Mouse (Mus musculus) embryonic facial prominence, embryonic 10.5 days (tissue): ENCODE data around the gene Eml2. TPM values are rescaled to one million over a fixed set of nuclear protein-coding genes. Genes with fewer than 3 reads are reported as not detected.

Experiments used
- DNase-seq: peaks from one replicate; pipeline ENCODE4 v3.0.0-alpha.2; 2017; ENCODE audit warnings: low spot score
- H3K27ac ChIP-seq: fragments of 300-500 bp; sonication (generic); replicated peaks from 2 replicates; pipeline ENCODE4 v1.5.1; 2016; ENCODE audit warnings: mild to moderate bottlenecking
- H3K27me3 ChIP-seq: fragments of 300-500 bp; sonication (generic); replicated peaks from 2 replicates; pipeline ENCODE4 v1.6.1; 2016; ENCODE audit warnings: low read depth, mild to moderate bottlenecking; ENCODE audit not compliant: poor library complexity, severe bottlenecking
- H3K36me3 ChIP-seq: fragments of 300-500 bp; sonication (generic); replicated peaks from 2 replicates; pipeline ENCODE4 v1.6.1; 2016; ENCODE audit warnings: mild to moderate bottlenecking, moderate library complexity
- H3K4me1 ChIP-seq: fragments of 300-500 bp; sonication (generic); 2 replicates; pipeline ENCODE4 v1.6.1; 2016
- H3K4me3 ChIP-seq: fragments of 300-500 bp; sonication (generic); 2 replicates; pipeline ENCODE4 v1.5.1; 2016; ENCODE audit warnings: mild to moderate bottlenecking, moderate library complexity
- H3K9me3 ChIP-seq: fragments of 300-500 bp; sonication (generic); 2 replicates; pipeline ENCODE4 v1.6.1; 2016; ENCODE audit warnings: mild to moderate bottlenecking
- WGBS: fragments of 180-500 bp; shearing (Covaris S2); methylation state at CpG from one replicate; pipeline ENCODE4 v1.1.7; 2016; 5-methylcytosine and 5-hydroxymethylcytosine counted together
- polyA plus RNA-seq: library from polyadenylated mRNA; unstranded; fragments of >200 nt; fragmentation: Nextera tagmentation; extraction: Ambion mirVana; gene quantifications from 2 replicates; pipeline ENCODE4 v1.2.1, GENCODE M21; 2016

Gene Eml2
- polyA plus RNA-seq, 1 experiment from 2014 or later = 5.2 TPM

DNA sequence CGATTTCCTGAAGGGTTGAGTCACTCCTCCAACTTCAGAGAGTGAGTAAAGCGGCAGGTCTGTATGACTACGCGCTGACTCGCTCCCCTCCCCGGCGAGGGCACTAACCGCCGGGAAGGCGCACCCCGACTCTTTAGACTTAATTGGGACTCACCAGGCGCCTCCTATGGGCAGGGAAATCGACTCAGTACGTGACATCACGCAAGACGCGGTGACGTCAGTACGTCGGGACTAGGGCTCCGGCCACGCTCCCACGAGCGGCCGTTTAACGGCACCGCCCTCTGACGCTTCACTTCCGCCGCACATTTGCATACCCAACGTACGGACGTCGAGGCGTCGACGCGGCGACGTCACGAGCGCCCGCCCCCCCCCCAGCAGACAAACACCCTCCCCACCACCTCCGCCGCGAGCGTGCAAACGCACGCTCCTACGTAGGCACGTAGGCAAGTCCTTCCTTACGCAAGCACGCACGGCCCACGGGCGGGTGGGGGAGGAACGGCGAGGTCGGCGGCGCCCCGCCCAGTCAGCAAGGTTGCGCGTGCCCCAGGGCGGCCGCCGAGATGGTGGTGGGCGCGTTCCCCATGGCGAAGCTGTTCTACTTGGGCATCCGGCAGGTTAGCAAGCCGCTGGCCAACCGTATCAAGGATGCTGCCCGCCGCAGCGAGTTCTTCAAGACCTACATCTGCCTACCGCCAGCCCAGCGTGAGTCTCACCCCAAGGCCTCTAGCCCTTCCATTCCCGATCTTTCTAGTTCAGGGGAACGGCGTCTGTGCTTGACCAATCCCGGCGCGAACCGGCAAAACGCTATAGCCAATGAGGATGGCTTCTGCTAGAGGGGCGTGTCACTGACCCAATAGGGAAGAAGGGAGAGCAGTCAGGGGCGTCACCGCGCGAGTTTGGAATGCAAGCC lies 51.9 kb downstream of the Eml2 start, which contains the start of gene Opa3:
Gene Opa3 (plus strand): TSS at position 452 of the 910 bp plus-strand sequence.
- H3K36me3 ChIP-seq = peaks cover 42% of the 10 kb centered on the region
- peak within 1 kb of the TSS; percentile 97 for H3K27ac ChIP-seq
- H3K9me3 ChIP-seq = no peaks in the 10 kb centered on the region
- WGBS = under 1% methylated on average over 91 of the region's 91 CpGs
- H3K4me1 ChIP-seq = peaks cover 23% of the 10 kb centered on the region
- H3K4me3 ChIP-seq = peak within 1 kb of the TSS; percentile 74
- no peaks in the 10 kb centered on the region for H3K27me3 ChIP-seq
- peak; percentile 100 for DNase-seq

- DNase-seq = no peak
- peak overlapping the region; percentile 74 for H3K4me3 ChIP-seq
- H3K9me3 ChIP-seq = no peaks in the 10 kb centered on the region
- no peaks in the 10 kb centered on the region for H3K27me3 ChIP-seq
- H3K4me1 ChIP-seq = peaks cover 23% of the 10 kb centered on the region
- under 1% methylated on average over 14 of the region's 14 CpGs for WGBS
- H3K36me3 ChIP-seq = peaks cover 48% of the 10 kb centered on the region
- peak overlapping the region; percentile 97 for H3K27ac ChIP-seq
These were observed 52.5 kb downstream of the Eml2 start for GRCm38 (mm10) chr7:19228793-19229148.

GRCm38 (mm10) chr7:19229404-19229803 lies 53.2 kb downstream of the Eml2 start:
- Histone ChIP-seq H3K4me3 (peak overlapping the region; percentile 74), H3K9me3 (no peaks in the 10 kb centered on the region), H3K36me3 (peaks cover 53% of the 10 kb centered on the region), H3K27me3 (no peaks in the 10 kb centered on the region), H3K27ac (peak overlapping the region; percentile 97), H3K4me1 (peaks cover 23% of the 10 kb centered on the region)
- 55% methylated on average over 5 of the region's 5 CpGs for WGBS
- DNase-seq = no peak

DNA sequence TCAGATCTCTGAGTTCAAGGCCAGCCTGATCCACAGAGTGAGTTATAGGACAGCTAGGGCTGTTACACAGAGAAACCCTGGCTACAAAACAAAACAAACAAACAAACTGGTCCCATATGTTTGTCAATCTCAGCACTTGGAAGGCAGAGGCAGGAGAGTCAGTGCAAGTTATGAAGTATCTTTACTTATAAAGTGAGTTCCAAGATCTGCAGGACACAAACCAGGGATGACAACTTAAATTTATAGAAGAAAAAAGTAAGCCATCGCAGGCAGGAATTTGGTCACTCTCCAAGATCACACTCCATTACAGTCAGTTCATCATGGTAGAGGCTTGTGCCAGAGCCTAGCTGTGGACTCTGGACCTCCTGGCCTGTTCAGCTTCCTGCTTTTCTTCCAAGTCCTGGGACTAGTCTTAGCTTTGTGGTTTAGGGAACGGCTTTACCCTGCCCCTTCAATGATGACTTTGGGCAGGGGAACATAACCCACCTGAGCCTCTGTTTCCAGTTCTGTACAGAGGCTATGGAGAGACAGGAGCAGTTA lies 53.9 kb downstream of the Eml2 start:
- Histone ChIP-seq H3K27ac (no peak overlapping the region), H3K4me3 (peak overlapping the region; percentile 74; the same call in 1 of the 2 replicates), H3K27me3 (no peaks in the 10 kb centered on the region), H3K36me3 (peaks cover 53% of the 10 kb centered on the region), H3K4me1 (peaks cover 23% of the 10 kb centered on the region), H3K9me3 (no peaks in the 10 kb centered on the region)
- WGBS = 95% methylated on average over 2 of the region's 2 CpGs
- DNase-seq = no peak

DNA sequence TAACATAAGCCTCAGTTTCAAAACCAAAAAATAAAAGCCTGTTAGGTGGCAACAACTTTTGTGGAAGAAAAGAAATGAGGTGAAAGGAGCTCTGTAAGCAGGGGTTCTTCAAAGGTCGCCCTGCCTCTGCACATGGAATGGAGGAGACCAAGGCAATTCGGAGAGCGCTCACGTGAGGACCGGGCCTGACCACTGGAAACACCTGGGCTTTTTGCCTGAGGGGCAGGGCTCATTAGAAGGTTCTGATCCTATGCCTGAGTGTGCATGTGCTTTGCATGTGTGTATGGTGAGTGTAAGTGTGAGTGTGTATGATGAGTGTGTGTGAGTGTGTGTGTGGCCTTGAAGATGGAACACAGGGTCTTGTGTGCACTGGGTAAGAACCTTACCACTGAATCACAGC lies 54.7 kb downstream of the Eml2 start:
- Histone ChIP-seq H3K9me3 (no peaks in the 10 kb centered on the region), H3K36me3 (peaks cover 46% of the 10 kb centered on the region), H3K27me3 (no peaks in the 10 kb centered on the region), H3K4me1 (peaks cover 23% of the 10 kb centered on the region), H3K4me3 (no peak overlapping the region), H3K27ac (no peak overlapping the region)
- no peak for DNase-seq
- WGBS = 94% methylated on average over 5 of the region's 5 CpGs

GRCm38 (mm10) chr7:19231849-19232248 lies 55.6 kb downstream of the Eml2 start:
- Histone ChIP-seq H3K4me3 (no peak overlapping the region), H3K27ac (no peak overlapping the region), H3K4me1 (peaks cover 21% of the 10 kb centered on the region), H3K36me3 (peaks cover 46% of the 10 kb centered on the region), H3K27me3 (no peaks in the 10 kb centered on the region), H3K9me3 (no peaks in the 10 kb centered on the region)
- WGBS = 92% methylated on average over 3 of the region's 3 CpGs
- no peak for DNase-seq

DNA sequence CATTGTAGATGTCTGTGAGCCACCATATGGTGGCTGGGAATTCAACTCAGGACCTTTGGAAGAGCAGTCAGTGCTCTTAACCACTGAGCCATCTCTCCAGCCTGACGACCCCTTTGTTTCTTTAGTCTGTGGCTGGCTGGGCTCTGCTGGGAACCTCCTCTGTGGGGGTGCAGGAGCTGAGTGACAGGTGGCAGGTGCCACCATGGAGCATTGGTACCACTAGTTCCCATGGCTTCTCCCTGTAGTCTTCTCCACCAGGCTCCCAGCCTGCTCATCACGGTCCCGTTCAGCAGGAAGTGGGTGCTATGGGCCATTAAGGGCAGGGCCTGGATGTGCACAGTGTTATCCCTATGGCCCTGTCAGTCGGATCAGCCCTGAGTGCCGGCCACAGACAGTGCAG lies 58.4 kb downstream of the Eml2 start:
- Histone ChIP-seq H3K36me3 (peaks cover 46% of the 10 kb centered on the region), H3K27ac (no peak overlapping the region), H3K4me1 (peaks cover 7% of the 10 kb centered on the region), H3K27me3 (no peaks in the 10 kb centered on the region), H3K9me3 (no peaks in the 10 kb centered on the region), H3K4me3 (no peak overlapping the region)
- no peak for DNase-seq
- WGBS = 79% methylated on average over 5 of the region's 5 CpGs

DNA sequence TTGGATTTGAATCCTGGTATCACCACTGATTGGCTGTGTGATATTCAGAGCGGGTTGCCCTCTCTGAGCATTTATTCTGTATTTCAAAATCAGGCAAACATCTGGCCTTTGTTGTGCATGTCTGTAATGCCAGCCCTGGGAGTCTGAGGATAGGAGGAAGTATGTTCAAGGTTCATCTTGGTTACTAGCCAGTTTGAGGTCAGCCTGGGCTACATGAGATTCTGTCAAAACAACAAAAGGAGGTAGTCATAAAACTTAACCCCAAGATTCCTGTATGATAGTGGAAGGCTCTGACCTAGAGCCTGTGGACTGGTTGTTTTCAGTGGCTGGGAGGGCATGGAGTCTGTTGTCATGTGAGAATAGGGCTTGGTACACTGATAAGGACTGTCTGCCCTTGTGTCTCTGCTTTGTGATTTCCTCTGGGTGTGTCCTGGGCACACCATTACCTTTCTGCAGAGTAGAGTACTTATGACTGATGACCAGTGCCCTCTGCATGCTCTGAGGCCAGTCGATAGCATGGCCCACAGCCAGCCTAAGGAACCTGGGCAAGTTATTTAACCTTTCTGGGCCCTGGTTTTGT lies 59.0 kb downstream of the Eml2 start:
- Histone ChIP-seq H3K27ac (no peak overlapping the region), H3K4me1 (0 out of 2 replicates have a peak, but pooled peaks cover 2% of the 10 kb centered on the region), H3K27me3 (no peaks in the 10 kb centered on the region), H3K4me3 (no peak overlapping the region), H3K9me3 (no peaks in the 10 kb centered on the region), H3K36me3 (peaks cover 46% of the 10 kb centered on the region)
- no peak for DNase-seq
- 91% methylated on average over 2 of the region's 2 CpGs for WGBS

DNA sequence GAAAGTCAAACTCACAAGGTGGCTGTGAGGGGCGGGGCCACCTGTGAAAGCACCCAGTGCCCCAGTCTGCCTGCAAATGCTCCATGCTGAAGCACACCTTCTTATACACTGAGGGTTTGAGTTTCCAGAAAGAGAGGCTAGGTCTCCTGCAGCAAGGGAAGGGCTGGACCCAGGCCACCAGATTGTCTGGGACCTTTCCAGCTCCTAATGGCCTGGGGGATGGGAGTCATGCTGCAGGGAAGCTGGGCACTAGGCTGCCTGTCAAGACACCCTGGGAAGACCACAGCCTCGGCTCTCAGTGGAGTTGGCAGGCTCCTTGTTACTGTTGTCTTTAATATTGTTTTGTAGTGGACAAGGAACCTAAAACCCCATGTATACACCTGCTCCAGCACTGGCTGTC lies 60.2 kb downstream of the Eml2 start:
- H3K9me3 ChIP-seq = no peaks in the 10 kb centered on the region
- no peak overlapping the region for H3K4me3 ChIP-seq
- no peak overlapping the region for H3K27ac ChIP-seq
- WGBS = 83% methylated on average over 2 of the region's 2 CpGs
- H3K4me1 ChIP-seq = no peaks in the 10 kb centered on the region
- no peak for DNase-seq
- no peaks in the 10 kb centered on the region for H3K27me3 ChIP-seq
- peaks cover 43% of the 10 kb centered on the region for H3K36me3 ChIP-seq

DNA sequence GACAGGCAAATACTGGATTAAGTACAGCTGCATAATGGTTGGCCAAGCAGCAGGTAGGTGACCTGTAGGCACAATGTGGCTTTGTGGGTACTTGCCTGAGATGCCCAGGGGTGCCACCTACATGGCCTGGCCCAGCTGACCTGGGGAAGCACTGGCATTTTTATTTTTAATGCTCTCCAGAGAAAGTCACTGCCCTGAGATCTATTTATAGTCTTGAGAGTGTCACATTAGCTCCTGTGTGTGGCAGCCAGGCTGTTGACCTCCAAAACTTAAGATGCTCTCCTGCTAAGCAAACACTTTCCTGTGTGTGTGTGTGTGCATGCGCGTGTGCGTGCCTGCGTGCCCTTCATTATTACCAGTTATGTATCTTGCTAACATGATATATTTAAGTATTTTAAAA lies 62.1 kb downstream of the Eml2 start:
- Histone ChIP-seq H3K36me3 (peaks cover 24% of the 10 kb centered on the region), H3K4me3 (no peak overlapping the region), H3K9me3 (no peaks in the 10 kb centered on the region), H3K27me3 (no peaks in the 10 kb centered on the region), H3K27ac (no peak overlapping the region), H3K4me1 (no peaks in the 10 kb centered on the region)
- 96% methylated on average over 4 of the region's 4 CpGs for WGBS
- DNase-seq = no peak

DNA sequence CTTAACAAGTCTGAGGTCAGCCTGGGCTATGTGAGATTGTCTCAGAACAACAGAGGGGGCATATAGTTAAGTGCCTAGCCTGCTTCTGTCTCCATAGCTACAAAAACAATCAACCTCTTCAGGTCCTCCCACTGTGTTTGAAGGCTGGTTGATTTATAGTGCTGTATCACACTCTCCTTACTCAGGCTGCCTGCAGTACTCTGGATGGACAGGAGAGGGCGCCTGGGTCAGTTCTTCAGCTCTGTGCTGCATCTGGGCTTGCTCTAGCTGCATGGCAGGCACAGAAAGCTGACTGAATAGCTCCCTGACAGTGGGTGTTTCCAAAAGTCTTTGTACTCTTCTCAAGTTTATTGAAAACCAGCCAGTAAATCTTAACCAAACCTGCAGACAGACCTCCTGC lies 63.2 kb downstream of the Eml2 start:
- 0% methylated on average over 1 of the region's 1 CpGs for WGBS
- H3K9me3 ChIP-seq = no peaks in the 10 kb centered on the region
- no peaks in the 10 kb centered on the region for H3K4me1 ChIP-seq
- no peaks in the 10 kb centered on the region for H3K27me3 ChIP-seq
- peaks cover 22% of the 10 kb centered on the region for H3K36me3 ChIP-seq
- peak; percentile 90 for DNase-seq
- no peak overlapping the region for H3K4me3 ChIP-seq
- H3K27ac ChIP-seq = 0 out of 2 replicates have a peak overlapping the region, but pooled peaks have one; percentile 10

DNA sequence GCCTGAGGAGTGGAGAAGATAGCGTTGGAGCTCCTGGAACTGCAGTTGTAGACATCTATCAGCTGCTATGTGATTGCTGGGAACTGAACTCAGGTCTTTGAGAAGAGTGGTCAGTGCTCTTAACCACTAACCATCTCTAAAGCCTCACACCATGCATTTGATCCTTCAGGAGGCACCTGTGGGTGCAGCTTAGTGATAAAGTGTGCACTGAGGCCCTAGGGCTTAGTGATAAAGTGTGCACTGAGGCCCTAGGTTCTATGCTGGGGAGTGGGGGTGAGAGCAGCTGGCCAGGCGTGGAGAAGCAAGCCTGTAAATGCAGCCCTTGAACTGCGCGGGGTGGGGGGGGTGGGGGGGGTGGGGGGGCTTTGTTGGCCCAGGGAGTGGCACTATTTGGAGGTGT lies 63.8 kb downstream of the Eml2 start:
- Histone ChIP-seq H3K4me3 (no peak overlapping the region), H3K27me3 (no peaks in the 10 kb centered on the region), H3K27ac (no peak overlapping the region), H3K4me1 (no peaks in the 10 kb centered on the region), H3K36me3 (peaks cover 24% of the 10 kb centered on the region), H3K9me3 (no peaks in the 10 kb centered on the region)
- DNase-seq = no peak
- WGBS = 62% methylated on average over 4 of the region's 4 CpGs
